Mouse (Mus musculus): Measurements from ENCODE around the gene Il17re. TPM values are rescaled to one million over a fixed set of nuclear protein-coding genes. Genes with fewer than 3 reads are reported as not detected.

Il17re gene
- polyA plus RNA-seq, 1 experiment from 2014 or later = 0.50 TPM

- no peaks in the 10 kb centered on the region for H3K9me3 ChIP-seq (replicated peaks)
- H3K27ac ChIP-seq (replicated peaks) = no peak overlapping the region
- peaks cover 26% of the 10 kb centered on the region for H3K36me3 ChIP-seq
- H3K9ac ChIP-seq (replicated peaks) = no peak overlapping the region
- ATAC-seq (ENCODE audit: low FRiP score) = no peak
- 0 out of 2 replicates have a peak, but pooled peaks cover 3% of the 10 kb centered on the region for H3K27me3 ChIP-seq (replicated peaks)
- no peak overlapping the region for H3K4me2 ChIP-seq
- H3K4me3 ChIP-seq (replicated peaks) = no peak overlapping the region
- peaks cover 15% of the 10 kb centered on the region for H3K4me1 ChIP-seq
- WGBS = 87% methylated on average over 8 of the region's 8 CpGs
Measured at GRCm38 (mm10) chr6:113444207-113444965, 13.9 kb upstream of the Il17re start.

DNA sequence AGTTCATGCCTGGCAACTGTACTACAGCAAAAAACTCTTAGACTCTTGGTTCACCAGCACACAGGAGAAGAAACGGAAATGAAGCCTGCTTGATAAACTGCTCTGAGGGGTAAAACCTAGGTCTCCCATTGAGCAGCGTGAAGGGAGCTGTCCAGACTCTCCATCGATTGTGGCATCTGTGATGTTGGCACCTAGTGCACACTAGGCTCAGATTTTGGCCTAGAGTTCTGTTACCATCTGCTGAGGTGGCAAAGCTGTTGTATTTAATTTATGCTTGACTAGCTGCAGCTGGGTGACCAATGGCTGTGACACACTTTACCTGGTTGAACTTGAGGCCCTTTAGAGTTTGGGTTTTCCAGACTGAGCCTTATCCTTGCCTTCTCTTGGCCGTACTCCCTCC lies 10.6 kb upstream of the Il17re start:
- peaks cover 29% of the 10 kb centered on the region for H3K36me3 ChIP-seq
- H3K27ac ChIP-seq (replicated peaks) = no peak overlapping the region
- no peak for ATAC-seq (ENCODE audit: low FRiP score)
- no peaks in the 10 kb centered on the region for H3K27me3 ChIP-seq (replicated peaks)
- H3K4me3 ChIP-seq (replicated peaks) = no peak overlapping the region
- 91% methylated on average over 4 of the region's 4 CpGs for WGBS
- no peak overlapping the region for H3K9ac ChIP-seq (replicated peaks)
- H3K9me3 ChIP-seq (replicated peaks) = no peaks in the 10 kb centered on the region
- peaks cover 10% of the 10 kb centered on the region for H3K4me1 ChIP-seq
- no peak overlapping the region for H3K4me2 ChIP-seq

DNA sequence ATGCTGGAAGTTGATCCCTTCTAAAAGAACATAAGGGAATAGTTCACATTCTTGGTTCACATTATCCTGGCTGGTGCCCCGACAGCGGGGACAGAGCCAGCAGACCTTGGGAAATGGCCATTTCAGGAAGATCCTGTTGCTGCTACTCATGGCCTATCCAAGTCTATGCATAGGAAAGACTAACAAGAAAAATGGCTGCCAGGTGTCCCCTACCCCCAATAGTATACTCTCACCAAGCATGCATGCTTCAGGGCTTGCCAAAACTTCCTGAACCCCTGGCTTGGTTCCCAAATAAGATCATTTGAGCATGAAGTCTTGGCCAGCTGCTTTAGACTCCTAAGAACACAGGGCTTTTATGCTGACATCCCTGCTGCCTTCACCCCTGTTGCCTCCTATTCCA lies 6.4 kb upstream of the Il17re start:
- no peak for ATAC-seq (ENCODE audit: low FRiP score)
- Histone ChIP-seq H3K4me2 (no peak overlapping the region), H3K9me3 (replicated peaks) (no peaks in the 10 kb centered on the region), H3K27ac (replicated peaks) (no peak overlapping the region), H3K36me3 (peaks cover 21% of the 10 kb centered on the region), H3K9ac (replicated peaks) (no peak overlapping the region), H3K27me3 (replicated peaks) (no peaks in the 10 kb centered on the region), H3K4me1 (no peaks in the 10 kb centered on the region), H3K4me3 (replicated peaks) (no peak overlapping the region)
- 77% methylated on average over 2 of the region's 2 CpGs for WGBS

DNA sequence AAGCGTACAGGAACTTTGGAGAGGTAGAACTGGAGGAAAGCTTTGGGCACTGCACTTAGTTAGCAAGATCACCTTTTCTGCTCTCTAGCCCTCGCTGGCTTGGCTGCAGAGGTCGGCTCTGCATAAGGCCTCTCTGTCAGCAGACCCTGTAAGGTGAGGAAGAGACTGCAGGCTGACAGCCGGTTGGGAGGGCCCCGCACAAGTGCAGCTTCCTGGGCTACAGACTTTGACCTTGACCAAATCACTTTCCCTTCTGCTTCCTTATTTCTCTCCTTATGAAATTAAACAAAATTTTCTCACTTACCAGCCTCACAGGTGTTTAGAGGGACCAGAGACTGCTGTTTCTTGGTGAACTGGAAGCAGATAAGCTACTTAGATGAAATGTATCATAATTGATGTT lies 3.3 kb upstream of the Il17re start:
- no peak for ATAC-seq (ENCODE audit: low FRiP score)
- Histone ChIP-seq H3K27me3 (replicated peaks) (0 out of 2 replicates have a peak, but pooled peaks cover 5% of the 10 kb centered on the region), H3K9ac (replicated peaks) (no peak overlapping the region), H3K9me3 (replicated peaks) (no peaks in the 10 kb centered on the region), H3K4me1 (no peaks in the 10 kb centered on the region), H3K4me3 (replicated peaks) (no peak overlapping the region), H3K36me3 (no peaks in the 10 kb centered on the region), H3K4me2 (no peak overlapping the region), H3K27ac (replicated peaks) (no peak overlapping the region)
- whole genome bisulfite sequencing = 71% methylated on average over 5 of the region's 5 CpGs

DNA sequence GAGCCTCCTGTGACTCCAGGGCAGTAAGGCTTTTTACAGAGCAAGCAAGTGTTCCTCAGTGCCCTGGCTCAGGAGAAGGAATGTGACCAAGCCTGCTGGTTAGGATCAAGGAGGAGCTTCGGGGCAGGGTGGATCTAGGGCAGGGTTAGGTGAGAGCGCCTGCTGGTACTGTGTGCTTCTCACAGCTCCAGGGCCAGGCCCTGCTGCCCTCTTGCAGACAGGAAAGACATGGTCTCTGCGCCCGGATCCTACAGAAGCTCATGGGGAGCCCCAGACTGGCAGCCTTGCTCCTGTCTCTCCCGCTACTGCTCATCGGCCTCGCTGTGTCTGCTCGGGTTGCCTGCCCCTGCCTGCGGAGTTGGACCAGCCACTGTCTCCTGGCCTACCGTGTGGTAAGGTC lies 351 bp downstream of the Il17re start:
- Histone ChIP-seq H3K27ac (replicated peaks) (no peak overlapping the region), H3K4me1 (no peaks in the 10 kb centered on the region), H3K36me3 (no peaks in the 10 kb centered on the region), H3K27me3 (replicated peaks) (0 out of 2 replicates have a peak, but pooled peaks cover 9% of the 10 kb centered on the region), H3K9ac (replicated peaks) (no peak overlapping the region), H3K9me3 (replicated peaks) (no peaks in the 10 kb centered on the region), H3K4me2 (no peak overlapping the region), H3K4me3 (replicated peaks) (no peak overlapping the region)
- no peak for ATAC-seq (ENCODE audit: low FRiP score)
- WGBS = 75% methylated on average over 10 of the region's 10 CpGs

- no peak for ATAC-seq (ENCODE audit: low FRiP score)
- H3K4me3 ChIP-seq (replicated peaks) = no peak overlapping the region
- H3K27ac ChIP-seq (replicated peaks) = no peak overlapping the region
- H3K27me3 ChIP-seq (replicated peaks) = peaks cover 10% of the 10 kb centered on the region; the same call in 1 of the 2 replicates
- H3K4me2 ChIP-seq = no peak overlapping the region
- H3K36me3 ChIP-seq = no peaks in the 10 kb centered on the region
- WGBS = 67% methylated on average over 7 of the region's 7 CpGs
- H3K9ac ChIP-seq (replicated peaks) = no peak overlapping the region
- no peaks in the 10 kb centered on the region for H3K9me3 ChIP-seq (replicated peaks)
- peaks cover 4% of the 10 kb centered on the region for H3K4me1 ChIP-seq
Measured at GRCm38 (mm10) chr6:113464040-113464439, 5.8 kb downstream of the Il17re start.

DNA sequence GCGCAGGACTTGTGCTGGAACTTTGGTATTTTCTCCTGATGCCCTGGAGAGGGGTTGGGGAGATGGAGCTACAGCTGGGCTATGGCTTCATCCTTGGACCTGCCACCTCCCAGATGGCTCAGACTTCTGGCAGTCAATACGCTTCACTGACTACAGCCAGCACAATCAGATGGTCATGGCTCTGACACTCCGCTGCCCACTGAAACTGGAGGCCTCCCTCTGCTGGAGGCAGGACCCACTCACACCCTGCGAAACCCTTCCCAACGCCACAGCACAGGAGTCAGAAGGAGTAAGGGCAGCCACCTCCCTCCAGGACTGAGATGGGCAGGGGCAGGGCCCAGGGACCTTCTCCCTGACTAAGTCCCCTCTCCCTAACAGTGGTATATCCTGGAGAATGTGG lies 7.3 kb downstream of the Il17re start:
- Histone ChIP-seq H3K4me3 (replicated peaks) (no peak overlapping the region), H3K9ac (replicated peaks) (no peak overlapping the region), H3K4me1 (peaks cover 14% of the 10 kb centered on the region), H3K9me3 (replicated peaks) (no peaks in the 10 kb centered on the region), H3K27ac (replicated peaks) (no peak overlapping the region), H3K4me2 (no peak overlapping the region), H3K36me3 (no peaks in the 10 kb centered on the region), H3K27me3 (replicated peaks) (peaks cover 23% of the 10 kb centered on the region)
- ATAC-seq (ENCODE audit: low FRiP score) = no peak
- 63% methylated on average over 5 of the region's 5 CpGs for WGBS

GRCm38 (mm10) chr6:113468512-113468911 lies 10.2 kb downstream of the Il17re start:
- Histone ChIP-seq H3K4me1 (peaks cover 19% of the 10 kb centered on the region), H3K4me2 (no peak overlapping the region), H3K27me3 (replicated peaks) (peaks cover 29% of the 10 kb centered on the region), H3K9me3 (replicated peaks) (no peaks in the 10 kb centered on the region), H3K36me3 (no peaks in the 10 kb centered on the region), H3K27ac (replicated peaks) (no peak overlapping the region), H3K9ac (replicated peaks) (no peak overlapping the region), H3K4me3 (replicated peaks) (no peak overlapping the region)
- 67% methylated on average over 3 of the region's 3 CpGs for WGBS
- no peak for ATAC-seq (ENCODE audit: low FRiP score)

DNA sequence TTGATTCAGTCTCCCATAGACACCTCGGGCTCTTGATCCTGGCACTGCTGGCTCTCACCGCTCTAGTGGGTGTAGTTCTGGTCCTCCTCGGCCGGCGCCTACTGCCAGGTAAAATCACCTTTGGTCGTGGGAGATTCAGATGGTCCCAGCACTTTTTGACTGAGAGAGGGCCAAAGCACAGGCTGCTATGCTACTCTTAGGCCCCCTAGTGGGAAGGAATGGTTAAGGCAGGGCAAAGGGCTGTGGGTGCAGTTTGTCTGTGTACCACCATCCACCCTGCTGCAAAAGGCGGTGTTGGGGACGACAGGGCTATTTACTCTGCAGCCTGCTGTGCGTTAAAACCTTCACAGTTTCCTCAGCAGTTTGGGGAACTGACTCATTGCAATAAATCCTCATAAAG lies 10.7 kb downstream of the Il17re start:
- Histone ChIP-seq H3K4me2 (peak overlapping the region; percentile 79), H3K4me1 (peaks cover 19% of the 10 kb centered on the region), H3K4me3 (replicated peaks) (peak overlapping the region; percentile 36), H3K9me3 (replicated peaks) (no peaks in the 10 kb centered on the region), H3K36me3 (no peaks in the 10 kb centered on the region), H3K9ac (replicated peaks) (peak overlapping the region; percentile 53; the same call in 1 of the 2 replicates), H3K27ac (replicated peaks) (no peak overlapping the region), H3K27me3 (replicated peaks) (peaks cover 29% of the 10 kb centered on the region)
- 6% methylated on average over 9 of the region's 9 CpGs for WGBS
- ATAC-seq (ENCODE audit: low FRiP score) = peak; percentile 77

GRCm38 (mm10) chr6:113469432-113469831 lies 11.1 kb downstream of the Il17re start:
- Histone ChIP-seq H3K27me3 (replicated peaks) (peaks cover 29% of the 10 kb centered on the region), H3K4me1 (peaks cover 19% of the 10 kb centered on the region), H3K9me3 (replicated peaks) (no peaks in the 10 kb centered on the region), H3K9ac (replicated peaks) (peak overlapping the region; percentile 53), H3K4me2 (peak overlapping the region; percentile 79), H3K27ac (replicated peaks) (no peak overlapping the region), H3K36me3 (no peaks in the 10 kb centered on the region), H3K4me3 (replicated peaks) (peak overlapping the region; percentile 36)
- ATAC-seq (ENCODE audit: low FRiP score) = peak; percentile 83
- 2% methylated on average over 31 of the region's 31 CpGs for WGBS

DNA sequence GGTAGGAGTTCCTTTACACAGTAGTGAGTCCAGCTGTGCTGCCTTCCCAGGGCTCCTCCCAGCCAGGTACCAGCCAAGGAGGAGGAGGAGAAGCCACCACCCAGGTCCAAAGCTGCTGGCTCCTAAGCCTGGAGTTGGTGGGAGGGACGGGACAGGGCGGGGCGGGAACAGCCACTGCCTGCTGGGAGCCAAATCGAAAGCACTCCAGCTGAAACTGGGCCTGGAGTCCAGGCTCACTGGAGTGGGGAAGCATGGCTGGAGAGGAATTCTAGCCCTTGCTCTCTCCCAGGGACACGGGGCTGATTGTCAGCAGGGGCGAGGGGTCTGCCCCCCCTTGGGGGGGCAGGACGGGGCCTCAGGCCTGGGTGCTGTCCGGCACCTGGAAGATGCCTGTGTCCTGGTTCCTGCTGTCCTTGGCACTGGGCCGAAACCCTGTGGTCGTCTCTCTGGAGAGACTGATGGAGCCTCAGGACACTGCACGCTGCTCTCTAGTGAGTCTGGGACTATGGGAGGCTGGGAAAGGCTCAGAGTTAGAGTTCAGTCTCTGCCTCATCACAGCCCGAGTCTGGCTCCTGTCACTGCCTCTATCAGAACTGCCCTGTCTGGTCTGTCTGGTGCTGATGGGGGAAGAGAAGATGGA lies 13.1 kb downstream of the Il17re start, which contains the start of gene Il17rc:
Il17rc (plus strand) TSS at position 131 of the 640 bp plus-strand sequence.
- WGBS = 25% methylated on average over 12 of the region's 12 CpGs
- H3K4me2 ChIP-seq = peak within 1 kb of the TSS; percentile 38
- H3K9me3 ChIP-seq (replicated peaks) = no peaks in the 10 kb centered on the region
- no peak within 1 kb of the TSS for H3K4me3 ChIP-seq (replicated peaks)
- H3K27me3 ChIP-seq (replicated peaks) = peaks cover 29% of the 10 kb centered on the region
- H3K9ac ChIP-seq (replicated peaks) = no peak within 1 kb of the TSS
- H3K36me3 ChIP-seq = no peaks in the 10 kb centered on the region
- H3K4me1 ChIP-seq = peaks cover 19% of the 10 kb centered on the region
- ATAC-seq (ENCODE audit: low FRiP score) = no peak
- no peak within 1 kb of the TSS for H3K27ac ChIP-seq (replicated peaks)

GRCm38 (mm10) chr6:113472061-113472460 lies 13.8 kb downstream of the Il17re start:
- ATAC-seq (ENCODE audit: low FRiP score) = no peak
- 65% methylated on average over 10 of the region's 10 CpGs for WGBS

More at GRCm38 (mm10) chr6:113472061-113472460, 13.8 kb downstream of the Il17re start:
- H3K4me1 ChIP-seq = peaks cover 19% of the 10 kb centered on the region
- no peaks in the 10 kb centered on the region for H3K9me3 ChIP-seq (replicated peaks)
- H3K27ac ChIP-seq (replicated peaks) = no peak overlapping the region
- no peak overlapping the region for H3K9ac ChIP-seq (replicated peaks)
- no peaks in the 10 kb centered on the region for H3K36me3 ChIP-seq
- H3K4me2 ChIP-seq = no peak overlapping the region
- H3K4me3 ChIP-seq (replicated peaks) = no peak overlapping the region
- peaks cover 29% of the 10 kb centered on the region for H3K27me3 ChIP-seq (replicated peaks)
